Mouse (Mus musculus) cortical plate, adult 2 months (tissue): Measurements from ENCODE around the gene Zfp13.

Experiments used
- CTCF ChIP-seq: fragments of 200-500 bp; IDR thresholded peaks from 2 replicates; pipeline ENCODE4 v1.5.1; 2011; ENCODE audit warnings: mild to moderate bottlenecking, control low read depth, low read length; ENCODE audit not compliant: insufficient read depth; ENCODE audit errors: extremely low read depth
- POLR2A ChIP-seq: fragments of 200-500 bp; IDR thresholded peaks from 2 replicates; pipeline ENCODE4 v1.6.1; 2011; ENCODE audit warnings: mild to moderate bottlenecking, low read length, control low read depth; ENCODE audit not compliant: insufficient read depth; ENCODE audit errors: extremely low read depth

DNA sequence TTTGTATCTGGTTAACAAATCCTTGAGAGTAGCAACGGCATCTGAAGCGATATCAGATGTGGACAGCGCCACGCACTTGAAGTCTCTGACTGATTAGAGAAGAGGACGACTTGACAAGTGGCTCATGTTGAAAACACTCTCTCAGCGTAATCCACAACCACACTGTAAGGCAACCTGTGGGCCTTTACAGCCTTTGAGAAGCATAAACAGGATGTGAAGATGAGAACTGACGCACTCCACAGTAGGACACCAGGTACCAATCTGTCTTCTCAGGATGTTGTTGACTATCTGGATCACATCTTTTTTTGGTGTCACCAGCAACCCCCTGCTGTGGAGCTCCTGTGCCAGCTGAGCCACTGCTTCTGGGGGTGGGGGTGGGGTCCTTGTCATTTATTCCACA lies 21.1 kb upstream of the Zfp13 start:
- TF ChIP-seq CTCF (no peak), POLR2A (no peak)
